Mouse (Mus musculus): ENCODE measurements around the gene Cyld.
A peak's percentile ranks its signal among the peaks of the same experiment; 100 is the strongest.
"Not testable (repeated sequence)": the region's sequence is repeated elsewhere in the genome, so short reads cannot be mapped to it uniquely, and the experiment has no call there.

- TF ChIP-seq CTCF (IDR thresholded peaks at IDR 0.05; ENCODE audit: low read depth): peak; percentile 51
- not testable (repeated sequence) for TF ChIP-seq EP300 (optimal IDR thresholded peaks at IDR 0.05)
Measured at GRCm38 (mm10) chr8:88788335-88788734, 91.5 kb downstream of the Cyld start.
